Mouse (Mus musculus): Measurements from ENCODE around the gene Kdm6b. TPM values are rescaled to one million over a fixed set of nuclear protein-coding genes. Genes with fewer than 3 reads are reported as not detected.

Kdm6b gene
- polyA plus RNA-seq, 2 experiments, result 1.4 to 2.9 TPM

GRCm38 (mm10) chr11:69414421-69415326, 1.2 kb upstream of the Kdm6b start:
- Histone ChIP-seq H3K9ac (replicated peaks) (no peak overlapping the region; the same call in 1 of the 2 replicates), H3K4me2 (ENCODE audit: low read depth) (peak overlapping the region; percentile 60), H3K36me3 (replicated peaks; ENCODE audit: control insufficient read depth, insufficient read depth, low read depth) (no peaks in the 10 kb centered on the region), H3K27ac (no peak overlapping the region), H3K4me3 (ENCODE audit: insufficient read depth in 1 of 2, low read depth in 2 of 2, low read length in 2 of 2) (peak overlapping the region; percentile 47 to 63), H3K4me1 (replicated peaks; ENCODE audit: control insufficient read depth in 2 of 2, insufficient read depth in 2 of 2, low read length in 1 of 2) (peaks cover 16 to 50% of the 10 kb centered on the region in 2 experiments), H3K27me3 (ENCODE audit: control insufficient read depth, insufficient read depth, low read length) (peaks cover 17% of the 10 kb centered on the region), H3K9me3 (ENCODE audit: control insufficient read depth, low read length) (no peaks in the 10 kb centered on the region)
- no peak for DNase-seq (ENCODE audit: low read depth in 3 of 3, low spot score in 3 of 3)
- TF ChIP-seq CTCF (IDR thresholded peaks at IDR 0.05; ENCODE audit: low read depth) (no peak), EP300 (IDR thresholded peaks at IDR 0.05; ENCODE audit: low read depth) (no peak)
- WGBS (ENCODE audit: insufficient replicate concordance), result 33% methylated on average over 4 of the region's 4 CpGs
- ATAC-seq (ENCODE audit: insufficient read depth), result no peak

- Histone ChIP-seq H3K36me3 (replicated peaks; ENCODE audit: control insufficient read depth, insufficient read depth, low read depth) (no peaks in the 10 kb centered on the region), H3K9ac (replicated peaks) (no peak overlapping the region)
- 75% methylated on average over 7 of the region's 7 CpGs for WGBS (ENCODE audit: insufficient replicate concordance)
Measured at GRCm38 (mm10) chr11:69412548-69412947, 927 bp downstream of the Kdm6b start.

GRCm38 (mm10) chr11:69411538-69412203, 1.8 kb downstream of the Kdm6b start:
- peak overlapping the region; percentile 82 for H3K27ac ChIP-seq
- no peaks in the 10 kb centered on the region for H3K9me3 ChIP-seq (ENCODE audit: control insufficient read depth, low read length)
- peak overlapping the region; percentile 100 for H3K4me2 ChIP-seq (ENCODE audit: low read depth)
- DNase-seq (ENCODE audit: low read depth in 3 of 3, low spot score in 3 of 3) (peak in 1 of 3 experiments; percentile 74), ATAC-seq (ENCODE audit: insufficient read depth) (peak; percentile 29; the same call in 1 of the 2 replicates)
- WGBS (ENCODE audit: insufficient replicate concordance), result under 1% methylated on average over 39 of the region's 39 CpGs
- peak overlapping the region; percentile 62 to 94 for H3K4me3 ChIP-seq (ENCODE audit: insufficient read depth in 1 of 2, low read depth in 2 of 2, low read length in 2 of 2)
- no peak for TF ChIP-seq EP300 (IDR thresholded peaks at IDR 0.05; ENCODE audit: low read depth)
- TF ChIP-seq CTCF (IDR thresholded peaks at IDR 0.05; ENCODE audit: low read depth), result peak; percentile 16; the same call in 1 of the 2 replicates
- H3K36me3 ChIP-seq (replicated peaks; ENCODE audit: control insufficient read depth, insufficient read depth, low read depth), result no peaks in the 10 kb centered on the region
- H3K9ac ChIP-seq (replicated peaks), result peak overlapping the region; percentile 68
- H3K27me3 ChIP-seq (ENCODE audit: control insufficient read depth, insufficient read depth, low read length), result no peaks in the 10 kb centered on the region; the same call in 1 of the 2 replicates
- peaks cover 8 to 32% of the 10 kb centered on the region in 2 experiments for H3K4me1 ChIP-seq (replicated peaks; ENCODE audit: control insufficient read depth in 2 of 2, insufficient read depth in 2 of 2, low read length in 1 of 2)

More at GRCm38 (mm10) chr11:69412548-69412947, 927 bp downstream of the Kdm6b start:
- no peak overlapping the region for H3K27ac ChIP-seq
- ATAC-seq (ENCODE audit: insufficient read depth) (no peak), DNase-seq (ENCODE audit: low read depth in 3 of 3, low spot score in 3 of 3) (no peak)
- H3K27me3 ChIP-seq (ENCODE audit: control insufficient read depth, insufficient read depth, low read length), result peaks cover 9% of the 10 kb centered on the region
- H3K4me2 ChIP-seq (ENCODE audit: low read depth), result peak overlapping the region; percentile 100
- TF ChIP-seq EP300 (IDR thresholded peaks at IDR 0.05; ENCODE audit: low read depth) (no peak), CTCF (IDR thresholded peaks at IDR 0.05; ENCODE audit: low read depth) (no peak)
- H3K4me3 ChIP-seq (ENCODE audit: insufficient read depth in 1 of 2, low read depth in 2 of 2, low read length in 2 of 2), result no peak overlapping the region
- peaks cover 8 to 38% of the 10 kb centered on the region in 2 experiments for H3K4me1 ChIP-seq (replicated peaks; ENCODE audit: control insufficient read depth in 2 of 2, insufficient read depth in 2 of 2, low read length in 1 of 2)
- no peaks in the 10 kb centered on the region for H3K9me3 ChIP-seq (ENCODE audit: control insufficient read depth, low read length)

GRCm38 (mm10) chr11:69411073-69411535, 2.4 kb downstream of the Kdm6b start:
- peak overlapping the region; percentile 62 to 94 for H3K4me3 ChIP-seq (ENCODE audit: insufficient read depth in 1 of 2, low read depth in 2 of 2, low read length in 2 of 2)
- H3K36me3 ChIP-seq (replicated peaks; ENCODE audit: control insufficient read depth, insufficient read depth, low read depth), result peaks cover 1% of the 10 kb centered on the region
- H3K4me2 ChIP-seq (ENCODE audit: low read depth), result peak overlapping the region; percentile 100
- H3K27me3 ChIP-seq (ENCODE audit: control insufficient read depth, insufficient read depth, low read length), result no peaks in the 10 kb centered on the region
- no peak for TF ChIP-seq EP300 (IDR thresholded peaks at IDR 0.05; ENCODE audit: low read depth)
- no peak for TF ChIP-seq CTCF (IDR thresholded peaks at IDR 0.05; ENCODE audit: low read depth)
- ATAC-seq (ENCODE audit: insufficient read depth) (peak; percentile 47), DNase-seq (ENCODE audit: low read depth in 3 of 3, low spot score in 3 of 3) (peak; percentile 86 to 89 (median 87))
- under 1% methylated on average over 26 of the region's 26 CpGs for WGBS (ENCODE audit: insufficient replicate concordance)
- peak overlapping the region; percentile 68 for H3K9ac ChIP-seq (replicated peaks)
- no peaks in the 10 kb centered on the region for H3K9me3 ChIP-seq (ENCODE audit: control insufficient read depth, low read length)
- H3K27ac ChIP-seq, result peak overlapping the region; percentile 82
- H3K4me1 ChIP-seq (replicated peaks; ENCODE audit: control insufficient read depth in 2 of 2, insufficient read depth in 2 of 2, low read length in 1 of 2), result peaks cover 8 to 32% of the 10 kb centered on the region in 2 experiments
